Comparison of ENCODE assay signal across 10 mouse cellular contexts in genomic region chr11:33204329-33204705, GRCm38 (mm10). TPM values are rescaled to one million over a fixed set of nuclear protein-coding genes. Genes with fewer than 3 reads are reported as not detected.
A peak's percentile ranks its signal among the peaks of the same experiment; 100 is the strongest.
DNase-seq lines count a peak whose midpoint lies in the region; ATAC-seq and TF ChIP-seq lines count a peak whose summit lies in the region.
"Had no signal": no experiment of that assay in that cellular context is flagged by ENCODE, and none has a peak within 500 bp of the region (broad histone marks: within the 10 kb centered on the region; RNA-seq: fewer than 3 reads in every experiment).

No protein-coding gene starts in this region.

- no peak overlapping the region for H3K4me2 ChIP-seq in heart, embryonic 15.5 days
- H3K4me2 ChIP-seq in midbrain, embryonic 14.5 days (ENCODE audit: low read length): peak overlapping the region; percentile 46

- no peaks in the 10 kb centered on the region for H3K36me3 ChIP-seq in heart, embryonic 15.5 days
- no peaks in the 10 kb centered on the region for H3K36me3 ChIP-seq in heart, adult 2 months (ENCODE audit: control insufficient read depth, insufficient read depth, low read length)
- no peaks in the 10 kb centered on the region for H3K36me3 ChIP-seq in midbrain, embryonic 14.5 days (ENCODE audit: control insufficient read depth, insufficient read depth, low read length)
- H3K36me3 ChIP-seq: liver, embryonic 12.5 days had no signal

- no peak for DNase-seq in heart, adult 2 months
- peak; percentile 44 to 61 for DNase-seq in cerebellum, postnatal 25 days
- peak; percentile 24 to 26 for DNase-seq in heart, postnatal 10 days
- DNase-seq in midbrain, embryonic 14.5 days: peak; percentile 54
- DNase-seq in thymus, postnatal 25 days: no peak

- TF ChIP-seq CTCF in heart, adult 2 months (IDR thresholded peaks at IDR 0.05): no peak

- H3K4me3 ChIP-seq in heart, embryonic 15.5 days: peak overlapping the region; percentile 35; the same call in 1 of the 2 replicates
- H3K4me3 ChIP-seq in heart, adult 2 months: no peak overlapping the region
- peak overlapping the region; percentile 24; the same call in 1 of the 2 replicates for H3K4me3 ChIP-seq in midbrain, embryonic 14.5 days (replicated peaks; ENCODE audit: low read depth, low read length)

- H3K27ac ChIP-seq in heart, embryonic 15.5 days: no peak overlapping the region
- no peak overlapping the region for H3K27ac ChIP-seq in heart, adult 2 months
- H3K27ac ChIP-seq in midbrain, embryonic 14.5 days (replicated peaks; ENCODE audit: low read depth, low read length): no peak overlapping the region
- H3K27ac ChIP-seq: liver, embryonic 12.5 days had no signal

- no peaks in the 10 kb centered on the region for H3K9me3 ChIP-seq in heart, embryonic 15.5 days (replicated peaks)
- H3K9me3 ChIP-seq in midbrain, embryonic 14.5 days (ENCODE audit: control insufficient read depth, low read length): no peaks in the 10 kb centered on the region
- H3K9me3 ChIP-seq: liver, embryonic 12.5 days had no signal

- no peak for ATAC-seq in heart, embryonic 15.5 days (replicated peaks; ENCODE audit: insufficient number of reproducible peaks, insufficient read depth, low FRiP score, low read depth)
- no peak for ATAC-seq in midbrain, embryonic 14.5 days (ENCODE audit: low FRiP score, low TSS enrichment)
- no peak for ATAC-seq in erythroid progenitor cell, adult 5-6 weeks (replicated peaks; ENCODE audit: low FRiP score, poor library complexity, severe bottlenecking)
- ATAC-seq in erythroblast, adult 5-6 weeks (replicated peaks; ENCODE audit: low FRiP score, poor library complexity, severe bottlenecking): no peak
- ATAC-seq: liver, embryonic 12.5 days had no signal

- no peaks in the 10 kb centered on the region for H3K79me2 ChIP-seq in heart, adult 2 months (replicated peaks; ENCODE audit: control insufficient read depth, insufficient read depth, low read length)

- H3K4me1 ChIP-seq in heart, embryonic 15.5 days (replicated peaks): peaks cover 38% of the 10 kb centered on the region
- H3K4me1 ChIP-seq in heart, adult 2 months (ENCODE audit: control insufficient read depth, insufficient read depth, low read length): no peaks in the 10 kb centered on the region
- peaks cover 20% of the 10 kb centered on the region; the same call in 1 of the 2 replicates for H3K4me1 ChIP-seq in midbrain, embryonic 14.5 days (ENCODE audit: control insufficient read depth, insufficient read depth, low read length)

- no peak for TF ChIP-seq POLR2A in heart, adult 2 months (IDR thresholded peaks at IDR 0.05; ENCODE audit: insufficient read depth, low read depth, low read length)

- peaks cover 89% of the 10 kb centered on the region for H3K27me3 ChIP-seq in heart, embryonic 15.5 days
- H3K27me3 ChIP-seq in heart, adult 2 months (ENCODE audit: control insufficient read depth, insufficient read depth, low read length): peaks cover 48% of the 10 kb centered on the region
- peaks cover 68% of the 10 kb centered on the region for H3K27me3 ChIP-seq in midbrain, embryonic 14.5 days (ENCODE audit: control insufficient read depth, insufficient read depth, low read length)

- 2% methylated on average over 18 of the region's 18 CpGs for WGBS in heart, embryonic 15.5 days
- WGBS in heart, adult 2 months: 4% methylated on average over 18 of the region's 18 CpGs
- 1% methylated on average over 18 of the region's 18 CpGs for WGBS in midbrain, embryonic 14.5 days

- no peak overlapping the region for H3K9ac ChIP-seq in heart, embryonic 15.5 days
- no peak overlapping the region for H3K9ac ChIP-seq in heart, adult 2 months (ENCODE audit: low read depth, low read length)
- no peak overlapping the region for H3K9ac ChIP-seq in midbrain, embryonic 14.5 days (replicated peaks; ENCODE audit: low read length)
- H3K9ac ChIP-seq: liver, embryonic 12.5 days had no signal

- intact Hi-C loops in heart, adult 2 months (cut with DNase I): no loop called here
- intact Hi-C loops in heart, postnatal 10 days (cut with DNase I): no loop called here

- TF ChIP-seq EP300 in heart, adult 2 months (IDR thresholded peaks at IDR 0.05; ENCODE audit: insufficient read depth, low read depth, low read length): no peak

RNA-seq across cellular contexts. Expression of gene Tlx3, which starts 0.9 kb away (rescaled TPM):
- 0.08 and 0.27 TPM in 2 replicates for polyA plus RNA-seq in heart, embryonic 15.5 days (2015; fragmentation: Nextera tagmentation; extraction: Ambion mirVana)
- not detected for total RNA-seq in heart, adult 2 months (2021)
- not detected in 2 replicates for polyA plus RNA-seq in heart, adult 2 months (2012; rRNA removed)
- not detected for total RNA-seq in heart, postnatal 10 days (2021)
- 3.3 and 6.2 TPM in 2 replicates for polyA plus RNA-seq in midbrain, embryonic 14.5 days (2014; fragmentation: Nextera tagmentation; extraction: Ambion mirVana)
- not detected in 2 replicates for total RNA-seq in erythroid progenitor cell, adult 5-6 weeks (2015; ENCODE audit: low replicate concordance)
- not detected in 2 replicates for total RNA-seq in erythroid progenitor cell, adult 5-6 weeks (2017; ENCODE audit: low replicate concordance)
- not detected in 2 replicates for total RNA-seq in erythroblast, adult 5-6 weeks (2015; ENCODE audit: low replicate concordance)
- not detected in 2 replicates for total RNA-seq in erythroblast, adult 5-6 weeks (2017; ENCODE audit: low replicate concordance)
- total RNA-seq: hematopoietic stem cell, adult 5-6 weeks had no signal
- polyA plus RNA-seq: liver, embryonic 12.5 days had no signal

RNA-seq across cellular contexts. Expression of gene Npm1, which starts 41.3 kb away (rescaled TPM):
- polyA plus RNA-seq in heart, embryonic 15.5 days (2015; fragmentation: Nextera tagmentation; extraction: Ambion mirVana): 392 and 425 TPM in 2 replicates
- 100 to 1,000 TPM; 136 to 161 TPM for total RNA-seq in heart, adult 2 months (2021)
- 57.6 and 101 TPM in 2 replicates for polyA plus RNA-seq in heart, adult 2 months (2012; rRNA removed)
- total RNA-seq in heart, postnatal 10 days (2021): 100 to 1,000 TPM; 202 to 225 TPM
- 485 and 506 TPM in 2 replicates for polyA plus RNA-seq in midbrain, embryonic 14.5 days (2014; fragmentation: Nextera tagmentation; extraction: Ambion mirVana)
- 400 and 410 TPM in 2 replicates for total RNA-seq in erythroid progenitor cell, adult 5-6 weeks (2015; ENCODE audit: low replicate concordance)
- 381 and 412 TPM in 2 replicates for total RNA-seq in erythroid progenitor cell, adult 5-6 weeks (2017; ENCODE audit: low replicate concordance)
- total RNA-seq in erythroblast, adult 5-6 weeks (2015; ENCODE audit: low replicate concordance): 384 and 435 TPM in 2 replicates
- 473 and 516 TPM in 2 replicates for total RNA-seq in erythroblast, adult 5-6 weeks (2017; ENCODE audit: low replicate concordance)

RNA-seq across cellular contexts. Expression of gene Fgf18, which starts 57.1 kb away (rescaled TPM):
- 9.1 and 9.5 TPM in 2 replicates for polyA plus RNA-seq in heart, embryonic 15.5 days (2015; fragmentation: Nextera tagmentation; extraction: Ambion mirVana)
- 1 to 10 TPM; 3.3 to 4.1 TPM for total RNA-seq in heart, adult 2 months (2021)
- 3.0 and 3.7 TPM in 2 replicates for polyA plus RNA-seq in heart, adult 2 months (2012; rRNA removed)
- 1 to 10 TPM; 6.1 to 7.3 TPM for total RNA-seq in heart, postnatal 10 days (2021)
- polyA plus RNA-seq in midbrain, embryonic 14.5 days (2014; fragmentation: Nextera tagmentation; extraction: Ambion mirVana): 4.7 and 5.5 TPM in 2 replicates
- not detected in 2 replicates for total RNA-seq in erythroid progenitor cell, adult 5-6 weeks (2015; ENCODE audit: low replicate concordance)
- 0.51 TPM in 1 of 2 replicates, not detected in the other for total RNA-seq in erythroid progenitor cell, adult 5-6 weeks (2017; ENCODE audit: low replicate concordance)
- not detected in 2 replicates for total RNA-seq in erythroblast, adult 5-6 weeks (2015; ENCODE audit: low replicate concordance)
- total RNA-seq in erythroblast, adult 5-6 weeks (2017; ENCODE audit: low replicate concordance): not detected in 2 replicates
- total RNA-seq: hematopoietic stem cell, adult 5-6 weeks had no signal

Comparison
In these comparisons a context has a peak if more than half of its experiments do, and no peak if none do; other contexts are left out.
1. DNase-seq: peak in cerebellum, postnatal 25 days (2 of 2), heart, postnatal 10 days (2 of 2) and midbrain, embryonic 14.5 days (single experiment); none in heart, adult 2 months (0 of 2) and thymus, postnatal 25 days (single experiment).